Mouse (Mus musculus) CD4-positive, CD25-positive, alpha-beta regulatory T cell (primary cell): ENCODE data around the gene Vmn2r111. TPM values are rescaled to one million over a fixed set of nuclear protein-coding genes. Genes with fewer than 3 reads are reported as not detected.

Experiments
- polyA plus RNA-seq: library from polyadenylated mRNA; unstranded; fragments of 100-300 nt; shearing (Covaris generic); gene quantifications from one replicate; pipeline ENCODE4 v1.2.1, GENCODE M21; 2017

Gene Vmn2r111
- 0.04 TPM for polyA plus RNA-seq

GRCm38 (mm10) chr17:22573382-22573781 lies at the start of gene Vmn2r111:
Gene Vmn2r111, minus strand, starts transcription at chr17:22573482.

GRCm38 (mm10) chr17:22600651-22601050 lies 27.4 kb upstream of the Vmn2r111 start, which contains the start of gene Vmn2r112:
Gene Vmn2r112, plus strand, starts transcription at chr17:22600951.

Other genes starting within 250 kb of the Vmn2r111 start
- gene Zfp944, start 212.1 kb downstream of the Vmn2r111 start, polyA plus RNA-seq, result 11.2 TPM
- 17.1 TPM for gene Zfp758, start 212.0 kb downstream of the Vmn2r111 start, polyA plus RNA-seq
- 2.7 TPM for gene Zfp946, start 149.3 kb downstream of the Vmn2r111 start, polyA plus RNA-seq
- 0.02 TPM for gene Vmn2r112, start 27.5 kb upstream of the Vmn2r111 start, polyA plus RNA-seq